Mouse (Mus musculus): Measurements from ENCODE around the gene Dnajc16. TPM values are rescaled to one million over a fixed set of nuclear protein-coding genes. Genes with fewer than 3 reads are reported as not detected.
"Not testable (repeated sequence)": the region's sequence is repeated elsewhere in the genome, so short reads cannot be mapped to it uniquely, and the experiment has no call there.

Dnajc16 gene
- polyA plus RNA-seq, 1 experiment from 2014 or later = 4.0 TPM

DNA sequence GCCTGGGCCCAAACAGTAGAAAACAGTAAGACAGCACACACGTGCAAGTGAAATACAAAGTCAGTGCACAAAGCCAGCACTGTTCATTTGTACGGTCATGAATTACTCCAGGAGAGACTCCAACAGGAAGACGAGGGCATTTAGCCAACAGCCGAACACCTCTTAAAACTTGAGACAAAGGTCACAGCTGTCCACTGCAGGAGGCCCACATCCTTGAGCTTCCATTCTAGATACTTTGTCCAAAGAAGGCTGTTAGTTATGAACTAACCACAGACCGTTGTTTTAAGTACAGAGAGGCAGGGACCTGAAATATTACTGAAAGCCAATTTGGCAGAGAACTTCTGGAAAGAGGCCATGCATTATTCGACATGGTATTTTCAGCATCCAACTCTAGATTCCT is 3.7 kb downstream of the Dnajc16 start:
- no peak overlapping the region for H3K9ac ChIP-seq (replicated peaks; ENCODE audit: low read length)
- DNase-seq (ENCODE audit: low spot score) = no peak
- no peak overlapping the region for H3K4me3 ChIP-seq (ENCODE audit: low read depth, low read length)
- ATAC-seq (replicated peaks; ENCODE audit: insufficient number of reproducible peaks, low FRiP score, low TSS enrichment, low read depth) = no peak
- 85% methylated on average over 6 of the region's 6 CpGs for WGBS
- no peak overlapping the region for H3K27ac ChIP-seq (replicated peaks; ENCODE audit: low read depth, low read length)
- no peak overlapping the region for H3K4me2 ChIP-seq (ENCODE audit: low read depth, low read length)
- no peaks in the 10 kb centered on the region for H3K27me3 ChIP-seq (ENCODE audit: control insufficient read depth, insufficient read depth, low read length)
- H3K4me1 ChIP-seq (ENCODE audit: control insufficient read depth, insufficient read depth, low read length) = peaks cover 4% of the 10 kb centered on the region; the same call in 1 of the 2 replicates
- H3K9me3 ChIP-seq (replicated peaks; ENCODE audit: control insufficient read depth, low read length) = no peaks in the 10 kb centered on the region
- H3K36me3 ChIP-seq (replicated peaks; ENCODE audit: control insufficient read depth, insufficient read depth, low read depth, low read length) = no peaks in the 10 kb centered on the region

DNA sequence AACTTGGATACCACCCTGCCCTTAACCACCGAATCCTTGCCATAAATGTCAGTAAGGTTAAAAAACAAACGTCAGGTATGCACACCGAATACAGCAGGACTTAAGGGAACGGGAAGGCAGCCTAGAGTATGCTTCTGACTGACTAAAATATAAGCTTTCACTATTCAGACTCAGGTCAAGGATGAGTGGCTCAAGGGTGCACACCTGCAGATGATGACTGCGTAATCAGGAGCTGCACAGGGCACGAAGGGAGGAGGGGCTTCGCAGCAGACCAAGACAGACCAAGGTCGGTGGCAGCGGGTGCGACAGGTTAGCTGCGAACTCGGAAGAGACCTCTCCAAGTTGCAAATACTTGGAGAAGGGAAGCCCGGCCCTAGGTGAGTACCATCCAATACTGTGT is 4.6 kb downstream of the Dnajc16 start:
- WGBS = 89% methylated on average over 13 of the region's 13 CpGs
- no peak for ATAC-seq (replicated peaks; ENCODE audit: insufficient number of reproducible peaks, low FRiP score, low TSS enrichment, low read depth)

GRCm38 (mm10) chr4:141784835-141785234 is 5.9 kb downstream of the Dnajc16 start:
- no peak overlapping the region for H3K4me2 ChIP-seq (ENCODE audit: low read depth, low read length)
- no peak overlapping the region for H3K9ac ChIP-seq (replicated peaks; ENCODE audit: low read length)
- no peak overlapping the region for H3K4me3 ChIP-seq (ENCODE audit: low read depth, low read length)
- WGBS = 88% methylated on average over 5 of the region's 5 CpGs
- H3K27me3 ChIP-seq (ENCODE audit: control insufficient read depth, insufficient read depth, low read length) = no peaks in the 10 kb centered on the region
- DNase-seq (ENCODE audit: low spot score) (no peak), ATAC-seq (replicated peaks; ENCODE audit: insufficient number of reproducible peaks, low FRiP score, low TSS enrichment, low read depth) (no peak)
- H3K36me3 ChIP-seq (replicated peaks; ENCODE audit: control insufficient read depth, insufficient read depth, low read depth, low read length) = no peaks in the 10 kb centered on the region; the same call in 1 of the 2 replicates
- no peak overlapping the region for H3K27ac ChIP-seq (replicated peaks; ENCODE audit: low read depth, low read length)
- no peaks in the 10 kb centered on the region for H3K9me3 ChIP-seq (replicated peaks; ENCODE audit: control insufficient read depth, low read length)
- H3K4me1 ChIP-seq (ENCODE audit: control insufficient read depth, insufficient read depth, low read length) = peaks cover 3% of the 10 kb centered on the region; the same call in 1 of the 2 replicates

More for the DNA sequence above, 4.6 kb downstream of the Dnajc16 start:
- Histone ChIP-seq H3K9me3 (replicated peaks; ENCODE audit: control insufficient read depth, low read length) (no peaks in the 10 kb centered on the region), H3K4me1 (ENCODE audit: control insufficient read depth, insufficient read depth, low read length) (peaks cover 4% of the 10 kb centered on the region; the same call in 1 of the 2 replicates), H3K4me3 (ENCODE audit: low read depth, low read length) (no peak overlapping the region), H3K36me3 (replicated peaks; ENCODE audit: control insufficient read depth, insufficient read depth, low read depth, low read length) (no peaks in the 10 kb centered on the region; the same call in 1 of the 2 replicates), H3K27me3 (ENCODE audit: control insufficient read depth, insufficient read depth, low read length) (no peaks in the 10 kb centered on the region), H3K9ac (replicated peaks; ENCODE audit: low read length) (no peak overlapping the region), H3K27ac (replicated peaks; ENCODE audit: low read depth, low read length) (no peak overlapping the region), H3K4me2 (ENCODE audit: low read depth, low read length) (no peak overlapping the region)
- DNase-seq (ENCODE audit: low spot score) = no peak

- H3K9me3 ChIP-seq (replicated peaks; ENCODE audit: control insufficient read depth, low read length) = no peaks in the 10 kb centered on the region
- H3K27me3 ChIP-seq (ENCODE audit: control insufficient read depth, insufficient read depth, low read length) = no peaks in the 10 kb centered on the region
- no peak overlapping the region for H3K4me2 ChIP-seq (ENCODE audit: low read depth, low read length)
- WGBS = 91% methylated on average over 8 of the region's 8 CpGs
- ATAC-seq (replicated peaks; ENCODE audit: insufficient number of reproducible peaks, low FRiP score, low TSS enrichment, low read depth) (no peak), DNase-seq (ENCODE audit: low spot score) (no peak)
- no peak overlapping the region for H3K4me3 ChIP-seq (ENCODE audit: low read depth, low read length)
- no peak overlapping the region for H3K27ac ChIP-seq (replicated peaks; ENCODE audit: low read depth, low read length)
- H3K4me1 ChIP-seq (ENCODE audit: control insufficient read depth, insufficient read depth, low read length) = no peaks in the 10 kb centered on the region
- H3K36me3 ChIP-seq (replicated peaks; ENCODE audit: control insufficient read depth, insufficient read depth, low read depth, low read length) = no peaks in the 10 kb centered on the region; the same call in 1 of the 2 replicates
- no peak overlapping the region for H3K9ac ChIP-seq (replicated peaks; ENCODE audit: low read length)
Measured at GRCm38 (mm10) chr4:141781201-141781985, 9.3 kb downstream of the Dnajc16 start.

DNA sequence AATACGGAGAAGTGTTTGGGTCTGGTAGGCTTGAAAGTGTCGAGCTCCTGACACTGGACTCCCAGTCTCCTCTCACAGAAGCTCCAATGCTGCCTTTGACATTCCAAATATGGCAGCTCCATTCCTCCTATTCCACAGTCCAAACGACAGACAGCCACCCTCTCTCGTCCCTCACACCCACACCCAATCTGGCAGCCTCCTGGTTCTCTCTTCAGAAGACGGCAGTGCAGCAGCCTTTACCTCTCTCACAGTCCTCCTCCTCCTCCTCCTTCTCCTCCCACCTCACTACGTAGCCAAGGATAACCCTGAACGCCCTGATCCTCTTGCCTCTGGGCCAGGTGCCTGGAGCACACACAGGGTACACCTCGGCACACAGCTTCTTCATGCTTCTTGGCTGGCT is 10.9 kb downstream of the Dnajc16 start:
- H3K27me3 ChIP-seq (ENCODE audit: control insufficient read depth, insufficient read depth, low read length) = no peaks in the 10 kb centered on the region
- no peak overlapping the region for H3K27ac ChIP-seq (replicated peaks; ENCODE audit: low read depth, low read length)
- H3K9me3 ChIP-seq (replicated peaks; ENCODE audit: control insufficient read depth, low read length) = no peaks in the 10 kb centered on the region
- WGBS = 94% methylated on average over 8 of the region's 8 CpGs
- ATAC-seq (replicated peaks; ENCODE audit: insufficient number of reproducible peaks, low FRiP score, low TSS enrichment, low read depth) (no peak), DNase-seq (ENCODE audit: low spot score) (no peak)
- H3K4me3 ChIP-seq (ENCODE audit: low read depth, low read length) = no peak overlapping the region
- H3K36me3 ChIP-seq (replicated peaks; ENCODE audit: control insufficient read depth, insufficient read depth, low read depth, low read length) = no peaks in the 10 kb centered on the region; the same call in 1 of the 2 replicates
- no peaks in the 10 kb centered on the region for H3K4me1 ChIP-seq (ENCODE audit: control insufficient read depth, insufficient read depth, low read length)
- H3K9ac ChIP-seq (replicated peaks; ENCODE audit: low read length) = no peak overlapping the region
- no peak overlapping the region for H3K4me2 ChIP-seq (ENCODE audit: low read depth, low read length)

- H3K9ac ChIP-seq (replicated peaks; ENCODE audit: low read length); H3K9me3 ChIP-seq (replicated peaks; ENCODE audit: control insufficient read depth, low read length); H3K27me3 ChIP-seq (ENCODE audit: control insufficient read depth, insufficient read depth, low read length); H3K36me3 ChIP-seq (replicated peaks; ENCODE audit: control insufficient read depth, insufficient read depth, low read depth, low read length); H3K4me1 ChIP-seq (ENCODE audit: control insufficient read depth, insufficient read depth, low read length); ATAC-seq (replicated peaks; ENCODE audit: insufficient number of reproducible peaks, low FRiP score, low TSS enrichment, low read depth); H3K4me2 ChIP-seq (ENCODE audit: low read depth, low read length); H3K4me3 ChIP-seq (ENCODE audit: low read depth, low read length); DNase-seq (ENCODE audit: low spot score); H3K27ac ChIP-seq (replicated peaks; ENCODE audit: low read depth, low read length): not testable (repeated sequence)
- 84% methylated on average over 4 of the region's 4 CpGs for WGBS
Measured at GRCm38 (mm10) chr4:141773019-141773418, 17.7 kb downstream of the Dnajc16 start.

DNA sequence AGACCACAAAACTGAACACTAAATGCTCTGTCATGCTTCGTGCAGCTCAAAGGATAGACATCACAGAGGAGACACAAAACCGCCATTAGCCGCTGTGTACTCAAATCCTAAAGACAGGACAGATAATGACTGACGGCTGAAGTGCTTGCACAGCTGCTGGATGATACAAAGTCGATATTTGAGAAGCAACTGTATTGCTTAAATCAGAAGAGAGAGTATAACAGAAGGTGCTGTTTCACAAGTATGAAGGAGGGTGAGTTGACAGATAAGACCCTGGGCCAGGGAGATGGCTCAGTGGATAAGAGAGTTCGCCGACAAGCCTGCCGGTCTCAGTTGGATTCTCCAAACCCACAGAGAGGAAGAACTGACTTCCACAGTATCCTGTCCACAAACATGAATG is 18.9 kb downstream of the Dnajc16 start:
- 89% methylated on average over 8 of the region's 8 CpGs for WGBS
- H3K4me2 ChIP-seq (ENCODE audit: low read depth, low read length) = no peak overlapping the region
- H3K9me3 ChIP-seq (replicated peaks; ENCODE audit: control insufficient read depth, low read length) = no peaks in the 10 kb centered on the region
- H3K36me3 ChIP-seq (replicated peaks; ENCODE audit: control insufficient read depth, insufficient read depth, low read depth, low read length) = no peaks in the 10 kb centered on the region; the same call in none of the 2 replicates
- H3K9ac ChIP-seq (replicated peaks; ENCODE audit: low read length) = no peak overlapping the region
- no peaks in the 10 kb centered on the region for H3K27me3 ChIP-seq (ENCODE audit: control insufficient read depth, insufficient read depth, low read length)
- DNase-seq (ENCODE audit: low spot score) (no peak), ATAC-seq (replicated peaks; ENCODE audit: insufficient number of reproducible peaks, low FRiP score, low TSS enrichment, low read depth) (no peak)
- H3K27ac ChIP-seq (replicated peaks; ENCODE audit: low read depth, low read length) = no peak overlapping the region
- H3K4me1 ChIP-seq (ENCODE audit: control insufficient read depth, insufficient read depth, low read length) = no peaks in the 10 kb centered on the region
- H3K4me3 ChIP-seq (ENCODE audit: low read depth, low read length) = no peak overlapping the region

GRCm38 (mm10) chr4:141769501-141770160 is 21.1 kb downstream of the Dnajc16 start:
- no peak overlapping the region for H3K27ac ChIP-seq (replicated peaks; ENCODE audit: low read depth, low read length)
- 93% methylated on average over 8 of the region's 8 CpGs for WGBS
- no peaks in the 10 kb centered on the region for H3K4me1 ChIP-seq (ENCODE audit: control insufficient read depth, insufficient read depth, low read length)
- H3K27me3 ChIP-seq (ENCODE audit: control insufficient read depth, insufficient read depth, low read length) = no peaks in the 10 kb centered on the region
- peaks cover 5% of the 10 kb centered on the region for H3K36me3 ChIP-seq (replicated peaks; ENCODE audit: control insufficient read depth, insufficient read depth, low read depth, low read length)
- no peak overlapping the region for H3K4me2 ChIP-seq (ENCODE audit: low read depth, low read length)
- no peak overlapping the region for H3K9ac ChIP-seq (replicated peaks; ENCODE audit: low read length)
- H3K4me3 ChIP-seq (ENCODE audit: low read depth, low read length) = no peak overlapping the region
- DNase-seq (ENCODE audit: low spot score) (no peak), ATAC-seq (replicated peaks; ENCODE audit: insufficient number of reproducible peaks, low FRiP score, low TSS enrichment, low read depth) (no peak)
- H3K9me3 ChIP-seq (replicated peaks; ENCODE audit: control insufficient read depth, low read length) = no peaks in the 10 kb centered on the region
